ENCODE assay signal across 9 mouse cellular contexts in genomic region chr5:30125587-30125986, GRCm38 (mm10). TPM values are rescaled to one million over a fixed set of nuclear protein-coding genes. Genes with fewer than 3 reads are reported as not detected.
DNase-seq lines count a peak whose midpoint lies in the region; ATAC-seq and TF ChIP-seq lines count a peak whose summit lies in the region.
"Had no signal": no experiment of that assay in that cellular context is flagged by ENCODE, and none has a peak within 500 bp of the region (broad histone marks: within the 10 kb centered on the region; RNA-seq: fewer than 3 reads in every experiment).

No protein-coding gene starts in this region.

- peak; percentile 39; the same call in 1 of the 2 replicates for TF ChIP-seq CTCF in embryonic fibroblast, embryonic 13.5 days (IDR thresholded peaks at IDR 0.05; ENCODE audit: borderline replicate concordance, insufficient read depth, low read length)

- DNase-seq in heart, adult 11 months: peak; percentile 88
- no peak for DNase-seq in heart, postnatal 4 days
- DNase-seq in thymus, postnatal 0 days (ENCODE audit: low spot score): peak; percentile 52
- DNase-seq in thymus, postnatal 10 days (ENCODE audit: low spot score in 2 of 2): no peak
- DNase-seq in frontal cortex, postnatal 25 days (ENCODE audit: low spot score in 2 of 2): no peak

- ATAC-seq in neutrophil, adult 5-6 weeks (ENCODE audit: extremely low read depth, insufficient number of reproducible peaks, low FRiP score, poor library complexity, severe bottlenecking): 0 out of 2 replicates have a peak, but pooled peaks have one; percentile 32
- ATAC-seq in frontal cortex, adult (ENCODE audit: low TSS enrichment): no peak

- no peaks in the 10 kb centered on the region for H3K4me1 ChIP-seq in embryonic fibroblast, embryonic 13.5 days (ENCODE audit: control insufficient read depth, insufficient read depth, low read length)
- H3K4me1 ChIP-seq: limb, embryonic 13.5 days had no signal

- TF ChIP-seq POLR2A in embryonic fibroblast, embryonic 13.5 days (IDR thresholded peaks at IDR 0.05; ENCODE audit: low read depth, low read length): no peak

- H3K4me3 ChIP-seq in embryonic fibroblast, embryonic 13.5 days (ENCODE audit: insufficient read depth, low read length): no peak overlapping the region
- H3K4me3 ChIP-seq: limb, embryonic 13.5 days had no signal

- no peak overlapping the region for H3K27ac ChIP-seq in embryonic fibroblast, embryonic 13.5 days (ENCODE audit: insufficient read depth, low read length)
- H3K27ac ChIP-seq: limb, embryonic 13.5 days had no signal

RNA-seq across cellular contexts. Expression of gene 3110082J24Rik, which starts 19.7 kb away (rescaled TPM):
- not detected for total RNA-seq in heart, postnatal 4 days (2021)
- polyA plus RNA-seq in thymus, postnatal 0 days (2015; fragmentation: Nextera tagmentation; extraction: Ambion mirVana): not detected in 2 replicates
- not detected in 2 replicates for polyA plus RNA-seq in embryonic fibroblast, embryonic 13.5 days (2011; ENCODE audit: insufficient read length, low read depth, missing spikeins)
- total RNA-seq in neutrophil, adult 5-6 weeks (2017): not detected in 2 replicates
- polyA plus RNA-seq: limb, embryonic 13.5 days had no signal

RNA-seq across cellular contexts. Expression of gene Garem2, which starts 20.6 kb away (rescaled TPM):
- total RNA-seq in heart, postnatal 4 days (2021): under 1 TPM; 0.27 to 0.45 TPM
- polyA plus RNA-seq in thymus, postnatal 0 days (2015; fragmentation: Nextera tagmentation; extraction: Ambion mirVana): 0.05 and 0.09 TPM in 2 replicates
- 1.9 and 2.6 TPM in 2 replicates for polyA plus RNA-seq in embryonic fibroblast, embryonic 13.5 days (2011; ENCODE audit: insufficient read length, low read depth, missing spikeins)
- total RNA-seq in neutrophil, adult 5-6 weeks (2017): not detected in 2 replicates

RNA-seq across cellular contexts. Expression of gene Hadha, which starts 29.4 kb away (rescaled TPM):
- 1,000 to 10,000 TPM; 1,073 to 1,141 TPM for total RNA-seq in heart, postnatal 4 days (2021)
- 111 and 124 TPM in 2 replicates for polyA plus RNA-seq in thymus, postnatal 0 days (2015; fragmentation: Nextera tagmentation; extraction: Ambion mirVana)
- polyA plus RNA-seq in embryonic fibroblast, embryonic 13.5 days (2011; ENCODE audit: insufficient read length, low read depth, missing spikeins): 111 and 114 TPM in 2 replicates
- 106 and 107 TPM in 2 replicates for total RNA-seq in neutrophil, adult 5-6 weeks (2017)

RNA-seq across cellular contexts. Expression of gene Hadhb, which starts 29.5 kb away (rescaled TPM):
- total RNA-seq in heart, postnatal 4 days (2021): 1,000 to 10,000 TPM; 1,045 to 1,083 TPM
- polyA plus RNA-seq in thymus, postnatal 0 days (2015; fragmentation: Nextera tagmentation; extraction: Ambion mirVana): 182 and 193 TPM in 2 replicates
- polyA plus RNA-seq in embryonic fibroblast, embryonic 13.5 days (2011; ENCODE audit: insufficient read length, low read depth, missing spikeins): 101 TPM in 2 replicates
- total RNA-seq in neutrophil, adult 5-6 weeks (2017): 54.9 and 63.0 TPM in 2 replicates

RNA-seq across cellular contexts. Expression of gene Tyms, which starts 52.2 kb away (rescaled TPM):
- 10 to 100 TPM; 44.0 to 49.6 TPM for total RNA-seq in heart, postnatal 4 days (2021)
- 292 and 327 TPM in 2 replicates for polyA plus RNA-seq in thymus, postnatal 0 days (2015; fragmentation: Nextera tagmentation; extraction: Ambion mirVana)
- 61.5 and 74.1 TPM in 2 replicates for polyA plus RNA-seq in embryonic fibroblast, embryonic 13.5 days (2011; ENCODE audit: insufficient read length, low read depth, missing spikeins)
- 0.98 and 5.4 TPM in 2 replicates for total RNA-seq in neutrophil, adult 5-6 weeks (2017)

Comparison
In these comparisons a context has a peak if more than half of its experiments do, and no peak if none do; other contexts are left out.
1. DNase-seq: peak in heart, adult 11 months (single experiment) and thymus, postnatal 0 days (single experiment); none in heart, postnatal 4 days (single experiment), thymus, postnatal 10 days (0 of 2) and frontal cortex, postnatal 25 days (0 of 2).